Mouse (Mus musculus) spleen, adult 2 months (tissue): ENCODE data around the gene Gm16181. TPM values are rescaled to one million over a fixed set of nuclear protein-coding genes. Genes with fewer than 3 reads are reported as not detected.

Source experiments
- DNase-seq, 2 experiments: peaks; one replicate each; pipeline versions ENCODE4 v3.0.0 to v3.0.0-alpha.2; 2012 to 2021; ENCODE audit warnings: low spot score in 2 of 2, low read depth in 1 of 2
- H3K27ac ChIP-seq: fragments of 200-500 bp; 2 replicates; pipeline ENCODE4 v1.5.1; 2012; ENCODE audit warnings: low read length, inconsistent platforms; ENCODE audit not compliant: insufficient read depth
- H3K27me3 ChIP-seq: fragments of 200-500 bp; 2 replicates; pipeline ENCODE4 v1.6.1; 2012; ENCODE audit warnings: mild to moderate bottlenecking, moderate library complexity, low read length, inconsistent platforms; ENCODE audit not compliant: control insufficient read depth, insufficient read depth
- H3K36me3 ChIP-seq: fragments of 200-500 bp; 2 replicates; pipeline ENCODE4 v1.6.1; 2012; ENCODE audit warnings: mild to moderate bottlenecking, low read length, inconsistent platforms; ENCODE audit not compliant: control insufficient read depth, insufficient read depth
- H3K4me1 ChIP-seq: fragments of 200-500 bp; 2 replicates; pipeline ENCODE4 v1.6.1; 2011; ENCODE audit warnings: inconsistent platforms; ENCODE audit not compliant: control insufficient read depth, insufficient read depth, insufficient read length
- H3K4me3 ChIP-seq: fragments of 200-500 bp; 2 replicates; pipeline ENCODE4 v1.5.1; 2011; ENCODE audit warnings: mild to moderate bottlenecking, inconsistent platforms; ENCODE audit not compliant: insufficient read depth, insufficient read length; ENCODE audit errors: extremely low read depth
- CTCF ChIP-seq: fragments of 200-500 bp; IDR thresholded peaks from 2 replicates; pipeline ENCODE4 v1.5.1; 2011; ENCODE audit warnings: mild to moderate bottlenecking, inconsistent platforms; ENCODE audit not compliant: insufficient read depth, insufficient read length, insufficient replicate concordance; ENCODE audit errors: extremely low read depth
- POLR2A ChIP-seq: fragments of 200-500 bp; IDR thresholded peaks from 2 replicates; pipeline ENCODE4 v1.6.1; 2011; ENCODE audit warnings: low read depth, low read length, inconsistent platforms
- WGBS: fragments of 180-500 bp; shearing (Covaris S2); methylation state at CpG from one replicate; pipeline ENCODE4 v1.1.7; 2018; 5-methylcytosine and 5-hydroxymethylcytosine counted together
- polyA plus RNA-seq: library from polyadenylated mRNA; depleted of rRNA; stranded (reverse); fragments of >200 nt; gene quantifications from 2 replicates; pipeline ENCODE4 v1.2.3, GENCODE M21; 2012

The Gm16181 gene
- polyA plus RNA-seq, 1 experiment = 0.34 TPM

- Histone ChIP-seq H3K27me3 (no peaks in the 10 kb centered on the region), H3K27ac (no peak overlapping the region), H3K36me3 (no peaks in the 10 kb centered on the region), H3K4me1 (peaks cover 16% of the 10 kb centered on the region), H3K4me3 (no peak overlapping the region)
- DNase-seq = peak in 1 of 2 experiments; percentile 79
- WGBS = 14% methylated on average over 5 of the region's 5 CpGs
- TF ChIP-seq POLR2A (no peak), CTCF (peak; percentile 99)
Observed at GRCm38 (mm10) chr17:35178528-35178927, 42.1 kb upstream of the Gm16181 start.

GRCm38 (mm10) chr17:35180093-35180492 is 40.5 kb upstream of the Gm16181 start:
- WGBS = 80% methylated on average over 5 of the region's 5 CpGs
- no peak overlapping the region; the same call in 1 of the 2 replicates for H3K27ac ChIP-seq
- no peak for TF ChIP-seq CTCF
- no peak for TF ChIP-seq POLR2A
- H3K36me3 ChIP-seq = no peaks in the 10 kb centered on the region
- H3K27me3 ChIP-seq = no peaks in the 10 kb centered on the region
- H3K4me3 ChIP-seq = no peak overlapping the region
- no peak for DNase-seq
- H3K4me1 ChIP-seq = peaks cover 11% of the 10 kb centered on the region; the same call in 1 of the 2 replicates

GRCm38 (mm10) chr17:35185639-35186611 is 34.7 kb upstream of the Gm16181 start:
- no peak; the same call in 1 of the 2 replicates for TF ChIP-seq POLR2A
- DNase-seq = peak; percentile 67 to 82
- no peaks in the 10 kb centered on the region for H3K27me3 ChIP-seq
- H3K27ac ChIP-seq = peak overlapping the region; percentile 89
- no peaks in the 10 kb centered on the region for H3K36me3 ChIP-seq
- peak overlapping the region; percentile 40; the same call in 1 of the 2 replicates for H3K4me3 ChIP-seq
- H3K4me1 ChIP-seq = peaks cover 43% of the 10 kb centered on the region; the same call in 1 of the 2 replicates
- under 1% methylated on average over 17 of the region's 18 CpGs for WGBS

GRCm38 (mm10) chr17:35186681-35187080 is 34.0 kb upstream of the Gm16181 start:
- Histone ChIP-seq H3K36me3 (no peaks in the 10 kb centered on the region), H3K27me3 (no peaks in the 10 kb centered on the region), H3K27ac (peak overlapping the region; percentile 73), H3K4me3 (peak overlapping the region; percentile 40), H3K4me1 (peaks cover 43% of the 10 kb centered on the region; the same call in 1 of the 2 replicates)
- DNase-seq = peak in 1 of 2 experiments; percentile 72
- WGBS = 1% methylated on average over 4 of the region's 4 CpGs
- TF ChIP-seq POLR2A (peak; percentile 40; the same call in 1 of the 2 replicates), CTCF (no peak)

- peak overlapping the region; percentile 16; the same call in 1 of the 2 replicates for H3K4me3 ChIP-seq
- no peaks in the 10 kb centered on the region for H3K27me3 ChIP-seq
- WGBS = 69% methylated on average over 4 of the region's 4 CpGs
- no peaks in the 10 kb centered on the region for H3K36me3 ChIP-seq
- DNase-seq = no peak
- TF ChIP-seq CTCF (no peak), POLR2A (no peak)
- peak overlapping the region; percentile 89 for H3K27ac ChIP-seq
- H3K4me1 ChIP-seq = peaks cover 46% of the 10 kb centered on the region; the same call in 1 of the 2 replicates
Observed at GRCm38 (mm10) chr17:35187345-35187744, 33.3 kb upstream of the Gm16181 start.

GRCm38 (mm10) chr17:35187959-35188610 is 32.5 kb upstream of the Gm16181 start, which contains the start of gene Lst1:
Gene Lst1 (minus strand): TSS chr17:35188439.
- Histone ChIP-seq H3K27me3 (no peaks in the 10 kb centered on the region), H3K4me1 (peaks cover 50% of the 10 kb centered on the region; the same call in 1 of the 2 replicates), H3K27ac (peak within 1 kb of the TSS; percentile 89), H3K36me3 (no peaks in the 10 kb centered on the region), H3K4me3 (peak within 1 kb of the TSS; percentile 31; the same call in 1 of the 2 replicates)
- DNase-seq = peak in 1 of 2 experiments; percentile 40
- TF ChIP-seq POLR2A (no peak), CTCF (no peak)
- 26% methylated on average over 7 of the region's 7 CpGs for WGBS
